Mouse (Mus musculus): ENCODE data around the gene Gm42791. TPM values are rescaled to one million over a fixed set of nuclear protein-coding genes. Genes with fewer than 3 reads are reported as not detected.

Gene Gm42791
- polyA plus RNA-seq, 1 experiment = 0.36 TPM

GRCm38 (mm10) chr5:148929116-148929449 lies 65.9 kb downstream of the Gm42791 start, which contains the start of gene Katnal1:
Gene Katnal1, minus strand, starts transcription at chr5:148929320.
- Histone ChIP-seq H3K9me3 (ENCODE audit: control insufficient read depth, low read length) (peaks cover 23% of the 10 kb centered on the region), H3K36me3 (ENCODE audit: control insufficient read depth) (peaks cover 44% of the 10 kb centered on the region), H3K4me1 (ENCODE audit: control insufficient read depth) (peaks cover 83% of the 10 kb centered on the region), H3K27me3 (ENCODE audit: control insufficient read depth) (no peaks in the 10 kb centered on the region), H3K4me3 (replicated peaks) (peak within 1 kb of the TSS; percentile 87)
- no peak for TF ChIP-seq GATA1 (IDR thresholded peaks at IDR 0.05; ENCODE audit: low read length)
- TF ChIP-seq TAL1 (IDR thresholded peaks at IDR 0.05; ENCODE audit: low read length) = no peak

GRCm38 (mm10) chr5:148928382-148929115 lies 66.4 kb downstream of the Gm42791 start:
- peaks cover 82% of the 10 kb centered on the region for H3K4me1 ChIP-seq (ENCODE audit: control insufficient read depth)
- H3K36me3 ChIP-seq (ENCODE audit: control insufficient read depth) = peaks cover 49% of the 10 kb centered on the region
- H3K9me3 ChIP-seq (ENCODE audit: control insufficient read depth, low read length) = peaks cover 26% of the 10 kb centered on the region
- no peaks in the 10 kb centered on the region for H3K27me3 ChIP-seq (ENCODE audit: control insufficient read depth)
- peak overlapping the region; percentile 87 for H3K4me3 ChIP-seq (replicated peaks)
- TF ChIP-seq TAL1 (IDR thresholded peaks at IDR 0.05; ENCODE audit: low read length) (no peak), GATA1 (IDR thresholded peaks at IDR 0.05; ENCODE audit: low read length) (no peak)

GRCm38 (mm10) chr5:148927717-148928223 lies 67.2 kb downstream of the Gm42791 start:
- Histone ChIP-seq H3K27me3 (ENCODE audit: control insufficient read depth) (no peaks in the 10 kb centered on the region), H3K4me1 (ENCODE audit: control insufficient read depth) (peaks cover 77% of the 10 kb centered on the region), H3K36me3 (ENCODE audit: control insufficient read depth) (peaks cover 52% of the 10 kb centered on the region), H3K9me3 (ENCODE audit: control insufficient read depth, low read length) (peaks cover 26% of the 10 kb centered on the region), H3K4me3 (replicated peaks) (peak overlapping the region; percentile 87)
- TF ChIP-seq TAL1 (IDR thresholded peaks at IDR 0.05; ENCODE audit: low read length) (no peak), GATA1 (IDR thresholded peaks at IDR 0.05; ENCODE audit: low read length) (no peak)

DNA sequence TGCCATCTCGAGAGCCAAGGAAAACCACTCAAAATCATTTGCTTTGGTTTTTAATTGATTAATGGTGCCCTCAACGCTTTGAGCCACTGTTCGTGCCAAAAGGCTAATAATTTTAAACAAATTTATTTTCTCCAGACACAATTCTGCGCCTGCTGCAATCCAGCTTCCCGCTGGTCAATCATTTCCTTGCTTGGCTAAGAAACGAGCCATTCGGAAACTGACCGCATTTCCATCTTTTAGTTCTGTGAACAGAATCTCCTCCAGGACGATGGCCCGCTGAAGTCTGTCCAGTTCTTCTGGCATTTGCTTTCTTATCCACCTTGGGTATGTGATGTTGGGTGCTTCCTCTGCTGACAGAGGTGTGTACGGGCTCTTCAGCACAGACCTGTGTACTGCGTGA lies 70.4 kb downstream of the Gm42791 start:
- TF ChIP-seq TAL1 (IDR thresholded peaks at IDR 0.05; ENCODE audit: low read length) (no peak), GATA1 (IDR thresholded peaks at IDR 0.05; ENCODE audit: low read length) (no peak)
- no peak overlapping the region for H3K4me3 ChIP-seq (replicated peaks)
- H3K9me3 ChIP-seq (ENCODE audit: control insufficient read depth, low read length) = peaks cover 16% of the 10 kb centered on the region
- H3K27me3 ChIP-seq (ENCODE audit: control insufficient read depth) = no peaks in the 10 kb centered on the region
- H3K4me1 ChIP-seq (ENCODE audit: control insufficient read depth) = peaks cover 54% of the 10 kb centered on the region
- H3K36me3 ChIP-seq (ENCODE audit: control insufficient read depth) = peaks cover 56% of the 10 kb centered on the region

DNA sequence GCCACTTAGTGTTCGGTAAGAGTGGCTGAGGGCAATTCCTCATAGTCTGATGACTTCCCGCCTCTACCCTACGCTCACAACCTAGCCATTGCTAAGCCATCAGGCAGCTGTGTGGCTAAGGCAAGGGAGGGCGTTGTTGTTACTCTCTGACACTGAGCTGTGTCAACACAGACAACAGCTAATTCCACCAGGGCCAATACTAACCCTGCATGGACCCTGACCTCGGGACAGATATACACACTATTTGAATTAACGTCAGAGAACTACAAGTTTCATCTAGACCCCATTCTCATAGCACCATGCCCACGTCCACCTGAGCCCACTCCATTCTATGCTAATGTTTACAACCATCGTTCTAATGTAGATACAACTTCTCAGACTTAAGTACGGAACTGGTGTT lies 70.9 kb downstream of the Gm42791 start:
- Histone ChIP-seq H3K4me1 (ENCODE audit: control insufficient read depth) (peaks cover 49% of the 10 kb centered on the region), H3K9me3 (ENCODE audit: control insufficient read depth, low read length) (peaks cover 16% of the 10 kb centered on the region), H3K36me3 (ENCODE audit: control insufficient read depth) (peaks cover 61% of the 10 kb centered on the region), H3K4me3 (replicated peaks) (no peak overlapping the region), H3K27me3 (ENCODE audit: control insufficient read depth) (no peaks in the 10 kb centered on the region)
- TF ChIP-seq TAL1 (IDR thresholded peaks at IDR 0.05; ENCODE audit: low read length) = no peak
- no peak for TF ChIP-seq GATA1 (IDR thresholded peaks at IDR 0.05; ENCODE audit: low read length)

DNA sequence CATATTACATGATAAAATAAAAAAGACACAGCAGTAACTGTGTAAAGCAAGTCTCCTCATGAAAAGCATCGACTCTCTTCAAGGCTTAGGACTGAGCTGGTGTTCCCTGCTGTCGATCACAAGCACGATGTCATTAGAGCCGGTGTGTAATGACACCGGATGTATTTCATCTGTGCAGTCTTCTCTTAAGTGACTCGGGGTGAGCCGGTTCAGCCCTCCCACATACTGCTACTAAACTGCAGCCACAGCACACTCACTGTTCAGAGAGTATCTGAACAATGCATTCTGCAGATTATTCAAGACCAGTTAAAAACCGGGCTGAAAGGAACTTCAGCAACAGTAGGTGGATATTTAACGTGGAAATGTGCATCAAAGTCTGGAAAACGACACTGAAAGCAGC lies 71.5 kb downstream of the Gm42791 start:
- H3K4me1 ChIP-seq (ENCODE audit: control insufficient read depth) = peaks cover 47% of the 10 kb centered on the region
- no peaks in the 10 kb centered on the region for H3K27me3 ChIP-seq (ENCODE audit: control insufficient read depth)
- no peak for TF ChIP-seq GATA1 (IDR thresholded peaks at IDR 0.05; ENCODE audit: low read length)
- TF ChIP-seq TAL1 (IDR thresholded peaks at IDR 0.05; ENCODE audit: low read length) = no peak
- no peak overlapping the region for H3K4me3 ChIP-seq (replicated peaks)
- peaks cover 16% of the 10 kb centered on the region for H3K9me3 ChIP-seq (ENCODE audit: control insufficient read depth, low read length)
- peaks cover 68% of the 10 kb centered on the region for H3K36me3 ChIP-seq (ENCODE audit: control insufficient read depth)

DNA sequence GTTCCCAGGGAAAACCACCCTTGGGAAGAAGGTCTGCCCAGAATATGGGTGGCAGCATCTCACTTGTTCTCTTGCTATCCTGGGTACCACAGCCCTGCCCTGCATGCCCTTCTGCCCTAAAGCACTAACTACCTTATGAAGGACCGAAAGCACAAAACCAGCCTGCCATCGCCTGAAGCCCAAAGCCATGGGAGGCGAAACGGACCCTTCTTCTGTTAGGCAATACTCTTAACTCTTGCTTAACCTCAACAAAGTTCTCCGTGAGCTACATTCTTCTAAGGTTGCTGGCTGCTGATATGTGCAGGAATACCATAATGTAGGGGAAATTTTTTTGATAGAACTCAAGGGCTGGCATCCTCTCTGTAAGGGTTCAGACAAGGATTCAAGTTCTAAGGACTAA lies 72.2 kb downstream of the Gm42791 start:
- peaks cover 16% of the 10 kb centered on the region for H3K9me3 ChIP-seq (ENCODE audit: control insufficient read depth, low read length)
- no peak overlapping the region for H3K4me3 ChIP-seq (replicated peaks)
- H3K4me1 ChIP-seq (ENCODE audit: control insufficient read depth) = peaks cover 41% of the 10 kb centered on the region
- TF ChIP-seq GATA1 (IDR thresholded peaks at IDR 0.05; ENCODE audit: low read length) (no peak), TAL1 (IDR thresholded peaks at IDR 0.05; ENCODE audit: low read length) (no peak)
- no peaks in the 10 kb centered on the region for H3K27me3 ChIP-seq (ENCODE audit: control insufficient read depth)
- H3K36me3 ChIP-seq (ENCODE audit: control insufficient read depth) = peaks cover 74% of the 10 kb centered on the region

DNA sequence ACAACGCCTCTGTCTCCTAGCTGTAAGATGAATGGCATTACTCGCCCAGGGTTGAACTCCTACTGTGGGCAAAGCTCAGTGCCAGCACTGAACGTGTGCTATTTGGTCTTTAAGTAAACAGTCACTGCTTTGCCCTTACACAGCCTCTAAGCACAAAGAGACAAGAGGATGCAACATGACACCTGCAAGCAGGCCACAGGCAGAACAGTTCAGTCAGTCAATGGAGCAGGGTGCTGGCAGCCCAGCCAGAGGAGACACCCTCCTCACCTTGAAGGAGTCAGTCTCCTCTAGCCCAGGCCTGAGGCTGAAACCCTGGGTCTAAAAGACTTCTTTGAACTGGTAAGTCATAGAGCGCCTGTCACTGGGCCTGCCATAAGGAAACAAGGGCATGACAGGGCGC lies 76.9 kb downstream of the Gm42791 start:
- Histone ChIP-seq H3K27me3 (ENCODE audit: control insufficient read depth) (no peaks in the 10 kb centered on the region), H3K9me3 (ENCODE audit: control insufficient read depth, low read length) (peaks cover 14% of the 10 kb centered on the region)
- no peak for TF ChIP-seq TAL1 (IDR thresholded peaks at IDR 0.05; ENCODE audit: low read length)

DNA sequence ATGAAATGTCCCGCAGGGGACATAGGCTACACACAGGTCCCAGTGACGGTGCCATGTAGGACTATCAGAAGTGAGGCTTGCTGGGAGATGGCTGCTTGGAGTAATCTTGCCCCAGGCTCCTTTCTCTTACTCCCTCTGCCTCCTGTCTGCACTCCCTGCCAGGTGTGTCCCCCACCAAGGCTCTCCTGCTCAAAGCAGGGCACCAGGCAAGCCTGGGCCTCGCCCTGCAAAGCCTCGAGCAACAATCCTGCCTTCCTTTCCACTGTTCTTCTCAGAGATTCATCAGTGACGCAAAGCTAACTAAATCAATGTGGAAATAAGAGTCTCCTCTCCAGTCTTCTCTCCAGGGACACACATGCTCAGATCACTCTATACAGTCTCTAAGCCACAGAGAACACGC lies 78.2 kb downstream of the Gm42791 start:
- peaks cover 15% of the 10 kb centered on the region for H3K4me1 ChIP-seq (ENCODE audit: control insufficient read depth)
- H3K36me3 ChIP-seq (ENCODE audit: control insufficient read depth) = peaks cover 91% of the 10 kb centered on the region
- no peaks in the 10 kb centered on the region for H3K27me3 ChIP-seq (ENCODE audit: control insufficient read depth)
- H3K4me3 ChIP-seq (replicated peaks) = no peak overlapping the region
- H3K9me3 ChIP-seq (ENCODE audit: control insufficient read depth, low read length) = peaks cover 15% of the 10 kb centered on the region
- TF ChIP-seq TAL1 (IDR thresholded peaks at IDR 0.05; ENCODE audit: low read length) = no peak
- no peak for TF ChIP-seq GATA1 (IDR thresholded peaks at IDR 0.05; ENCODE audit: low read length)

More for the DNA sequence above, 76.9 kb downstream of the Gm42791 start:
- H3K36me3 ChIP-seq (ENCODE audit: control insufficient read depth) = peaks cover 80% of the 10 kb centered on the region
- peaks cover 6% of the 10 kb centered on the region for H3K4me1 ChIP-seq (ENCODE audit: control insufficient read depth)
- no peak overlapping the region for H3K4me3 ChIP-seq (replicated peaks)

Measured in erythroblast, embryonic 14.5 days (primary cell).